Mouse (Mus musculus) kidney, adult 2 months (tissue): ENCODE data around the gene Slc37a3. TPM values are rescaled to one million over a fixed set of nuclear protein-coding genes. Genes with fewer than 3 reads are reported as not detected.
"Not testable (repeated sequence)": the region's sequence is repeated elsewhere in the genome, so short reads cannot be mapped to it uniquely, and the experiment has no call there.

ENCODE experiments used
- DNase-seq: peaks from one replicate; pipeline ENCODE4 v3.0.0; 2021
- H3K27ac ChIP-seq: fragments of 200-500 bp; 2 replicates; pipeline ENCODE4 v1.5.1; 2012; ENCODE audit warnings: low read depth, low read length, control low read depth, inconsistent platforms; ENCODE audit not compliant: insufficient read depth
- H3K27me3 ChIP-seq: fragments of 200-500 bp; replicated peaks from 2 replicates; pipeline ENCODE4 v1.6.1; 2012; ENCODE audit warnings: mild to moderate bottlenecking, moderate library complexity, low read length, inconsistent platforms; ENCODE audit not compliant: control insufficient read depth, insufficient read depth
- H3K36me3 ChIP-seq: fragments of 200-500 bp; 2 replicates; pipeline ENCODE4 v1.6.1; 2012; ENCODE audit warnings: mild to moderate bottlenecking, moderate library complexity, low read length, inconsistent platforms; ENCODE audit not compliant: control insufficient read depth, insufficient read depth
- H3K4me1 ChIP-seq: fragments of 200-500 bp; 2 replicates; pipeline ENCODE4 v1.6.1; 2011; ENCODE audit warnings: low read length; ENCODE audit not compliant: control insufficient read depth, insufficient read depth
- H3K4me3 ChIP-seq: fragments of 200-500 bp; 2 replicates; pipeline ENCODE4 v1.5.1; 2011; ENCODE audit warnings: mild to moderate bottlenecking, low read depth, low read length, control low read depth; ENCODE audit not compliant: insufficient read depth
- CTCF ChIP-seq: fragments of 200-500 bp; conservative IDR thresholded peaks from 2 replicates; pipeline ENCODE4 v1.5.1; 2011; ENCODE audit warnings: low read depth, mild to moderate bottlenecking, control low read depth, low read length, moderate library complexity, mixed read lengths; ENCODE audit not compliant: insufficient read depth, insufficient read length
- POLR2A ChIP-seq: fragments of 200-500 bp; IDR thresholded peaks from one replicate; pipeline ENCODE4 v1.6.1; 2011; ENCODE audit warnings: low read depth, low read length, control low read depth
- WGBS: fragments of 180-500 bp; shearing (Covaris S2); methylation state at CpG from one replicate; pipeline ENCODE4 v1.1.7; 2018; 5-methylcytosine and 5-hydroxymethylcytosine counted together
- polyA plus RNA-seq: library from polyadenylated mRNA; depleted of rRNA; stranded (reverse); fragments of >200 nt; gene quantifications from 2 replicates; pipeline ENCODE4 v1.2.3, GENCODE M21; 2012

Gene Slc37a3
- polyA plus RNA-seq, 1 experiment: 28.7 TPM

DNA sequence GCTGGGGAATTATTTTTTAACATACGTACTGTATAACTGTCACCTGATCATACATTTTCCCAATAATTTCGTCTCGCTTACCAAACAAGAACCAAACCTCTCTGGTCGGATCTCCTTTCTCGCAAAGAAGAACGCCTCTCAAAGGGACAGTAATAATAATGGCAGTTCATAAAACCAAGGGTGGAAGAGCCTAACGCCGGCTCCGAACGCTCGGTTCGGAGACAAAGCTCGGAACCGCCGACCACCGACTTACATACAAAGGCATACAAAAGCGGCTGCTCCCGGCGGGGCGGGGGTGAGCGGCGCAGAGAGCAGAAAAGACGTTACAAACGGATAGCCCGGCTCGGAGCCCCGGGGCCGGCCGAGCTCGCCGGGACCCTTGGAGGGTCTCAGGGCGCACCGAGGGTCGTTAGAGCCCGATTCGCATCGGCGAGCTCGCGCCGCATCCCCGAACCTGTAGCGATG lies 41.9 kb upstream of the Slc37a3 start:
- Histone ChIP-seq H3K4me3 (peak overlapping the region; percentile 99), H3K4me1 (peaks cover 5% of the 10 kb centered on the region), H3K27ac (peak overlapping the region; percentile 48), H3K27me3 (no peaks in the 10 kb centered on the region), H3K36me3 (no peaks in the 10 kb centered on the region)
- WGBS: under 1% methylated on average over 43 of the region's 43 CpGs
- peak; percentile 32 for DNase-seq
- TF ChIP-seq POLR2A (no peak), CTCF (no peak)

DNA sequence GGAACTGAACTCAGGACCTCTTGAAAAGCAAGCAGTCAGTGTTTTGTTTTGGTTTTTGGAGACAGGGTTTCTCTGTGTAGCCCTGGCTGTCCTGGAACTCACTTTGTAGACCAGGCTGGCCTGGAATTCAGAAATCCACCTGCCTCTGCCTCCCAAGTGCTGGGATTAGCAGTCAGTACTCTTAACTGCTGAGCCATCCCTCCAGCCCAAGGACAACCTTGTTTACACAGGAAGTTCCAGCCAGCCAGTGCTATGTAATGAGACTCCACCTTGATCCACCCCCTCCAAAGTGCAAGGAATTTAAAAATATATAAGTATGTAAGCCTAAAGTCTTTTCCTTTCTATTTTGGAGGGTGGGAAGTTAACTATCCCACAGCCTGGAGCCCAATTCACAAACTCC lies 39.2 kb upstream of the Slc37a3 start:
- DNase-seq, H3K4me1 ChIP-seq, H3K27ac ChIP-seq, H3K4me3 ChIP-seq, H3K36me3 ChIP-seq, H3K27me3 ChIP-seq: not testable (repeated sequence)

DNA sequence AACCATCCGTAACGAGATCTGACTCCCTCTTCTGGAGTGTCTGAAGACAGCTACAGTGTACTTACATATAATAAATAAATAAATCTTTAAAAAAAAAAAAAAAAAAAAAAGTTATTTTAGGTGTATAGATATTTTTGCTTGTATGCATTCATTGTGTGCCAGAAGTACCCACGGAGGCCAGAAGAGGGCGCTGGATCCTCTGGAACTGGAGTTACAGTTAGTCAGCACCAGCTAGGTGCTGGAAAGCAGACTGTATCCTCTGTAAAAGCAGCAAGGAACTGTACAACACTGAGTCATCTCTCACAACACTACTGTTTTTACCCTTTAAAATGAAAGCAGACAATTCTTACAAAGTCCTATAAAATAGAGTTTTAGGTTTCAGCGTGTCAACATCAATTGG lies 38.3 kb upstream of the Slc37a3 start:
- 59% methylated on average over 4 of the region's 5 CpGs for WGBS
- Histone ChIP-seq H3K4me3 (no peak overlapping the region), H3K27ac (no peak overlapping the region), H3K36me3 (no peaks in the 10 kb centered on the region), H3K4me1 (peaks cover 8% of the 10 kb centered on the region), H3K27me3 (no peaks in the 10 kb centered on the region)
- peak; percentile 70 for DNase-seq
- TF ChIP-seq CTCF (peak; percentile 68), POLR2A (no peak)

DNA sequence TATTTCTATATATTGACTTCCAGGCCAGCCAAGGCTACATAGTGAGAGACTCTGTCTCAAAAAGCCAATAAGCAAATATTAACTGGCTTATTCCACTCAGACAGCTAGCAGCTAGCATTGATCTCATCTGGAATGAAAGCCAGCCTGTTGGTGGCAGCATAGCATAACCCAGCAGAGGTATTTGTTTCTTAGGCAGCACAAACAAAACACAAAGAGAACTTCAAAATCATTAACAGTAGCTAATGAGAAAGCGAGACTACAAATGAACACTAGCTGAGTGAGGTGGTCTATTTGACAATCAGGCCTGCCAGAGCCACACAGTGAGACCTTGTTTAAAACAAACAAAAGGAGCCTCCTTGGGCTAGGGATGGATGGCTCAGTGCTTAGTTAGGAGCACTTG lies 36.6 kb upstream of the Slc37a3 start:
- Histone ChIP-seq H3K4me1 (peaks cover 8% of the 10 kb centered on the region), H3K4me3 (no peak overlapping the region), H3K36me3 (no peaks in the 10 kb centered on the region), H3K27ac (no peak overlapping the region), H3K27me3 (no peaks in the 10 kb centered on the region)
- 39% methylated on average over 1 of the region's 1 CpGs for WGBS
- TF ChIP-seq POLR2A (no peak), CTCF (peak; percentile 33)
- DNase-seq: peak; percentile 47

DNA sequence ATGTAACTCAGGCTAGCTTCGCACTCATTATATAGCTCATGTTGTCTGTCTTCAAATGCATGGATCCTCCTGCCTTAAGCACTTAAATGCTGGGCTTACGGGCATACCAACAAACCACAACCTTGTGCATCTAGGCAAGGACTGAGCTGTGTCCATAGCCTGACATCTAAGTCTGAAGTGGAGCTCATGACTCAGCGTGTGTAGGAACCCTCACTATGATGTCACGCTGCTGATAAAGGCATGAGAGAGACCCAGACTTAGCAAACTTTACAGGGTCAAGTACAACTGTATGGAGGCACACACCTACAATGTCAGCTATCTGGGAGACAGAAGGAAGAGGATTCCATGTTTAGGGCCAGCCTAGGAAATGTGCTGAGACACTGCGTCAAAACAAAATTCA lies 29.0 kb upstream of the Slc37a3 start:
- Histone ChIP-seq H3K4me3 (no peak overlapping the region), H3K4me1 (no peaks in the 10 kb centered on the region), H3K27ac (no peak overlapping the region), H3K27me3 (no peaks in the 10 kb centered on the region), H3K36me3 (peaks cover 4% of the 10 kb centered on the region)
- TF ChIP-seq POLR2A (no peak), CTCF (no peak)
- DNase-seq: no peak
- 95% methylated on average over 5 of the region's 5 CpGs for WGBS

DNA sequence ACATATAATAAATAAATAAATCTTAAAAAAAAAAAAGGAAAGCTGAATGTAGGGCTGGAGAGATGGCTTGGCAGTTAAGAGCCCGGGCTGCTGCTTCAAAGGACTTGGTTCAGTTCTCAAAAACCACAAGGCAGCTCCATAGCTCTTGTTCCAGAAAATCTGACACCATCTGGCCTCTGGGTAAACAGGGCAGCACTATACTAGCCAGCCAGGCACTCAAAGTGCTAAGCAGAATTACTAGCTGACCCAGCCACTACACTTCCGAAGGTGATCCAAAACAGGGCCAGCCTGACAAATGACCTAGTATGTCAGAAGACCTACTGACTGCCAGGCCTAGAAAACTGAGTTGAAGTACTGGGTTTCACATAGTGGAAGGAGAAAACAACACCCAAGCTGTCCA lies 25.7 kb upstream of the Slc37a3 start:
- H3K27ac ChIP-seq: no peak overlapping the region
- no peak for DNase-seq
- peaks cover 4% of the 10 kb centered on the region for H3K36me3 ChIP-seq
- H3K4me1 ChIP-seq: no peaks in the 10 kb centered on the region
- 64% methylated on average over 2 of the region's 2 CpGs for WGBS
- no peak overlapping the region for H3K4me3 ChIP-seq
- H3K27me3 ChIP-seq: no peaks in the 10 kb centered on the region
- TF ChIP-seq CTCF (no peak), POLR2A (no peak)

DNA sequence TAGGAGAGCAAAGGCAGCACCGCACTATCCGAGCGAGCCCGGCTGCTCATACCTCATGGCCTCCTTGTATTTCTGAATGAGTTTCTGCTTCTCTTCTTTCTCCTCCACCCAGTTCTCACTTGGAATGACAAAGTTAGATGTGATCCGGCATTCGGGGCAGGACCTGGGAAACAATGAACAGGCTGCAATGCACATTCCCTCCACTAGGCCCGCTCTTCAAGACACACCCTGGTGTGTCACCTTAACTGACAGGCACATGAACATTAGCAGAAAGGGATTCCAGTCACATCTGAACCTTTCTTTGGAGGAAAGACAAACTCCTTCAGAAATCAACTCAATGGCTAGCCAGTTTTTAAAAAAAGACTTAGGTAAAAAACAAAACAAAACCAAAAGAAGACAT lies 22.9 kb upstream of the Slc37a3 start:
- peak; percentile 48 for DNase-seq
- no peaks in the 10 kb centered on the region for H3K4me1 ChIP-seq
- no peak overlapping the region for H3K4me3 ChIP-seq
- no peaks in the 10 kb centered on the region for H3K27me3 ChIP-seq
- TF ChIP-seq POLR2A: no peak
- peak; percentile 69 for TF ChIP-seq CTCF
- 62% methylated on average over 7 of the region's 7 CpGs for WGBS
- H3K27ac ChIP-seq: no peak overlapping the region
- H3K36me3 ChIP-seq: no peaks in the 10 kb centered on the region; the same call in 1 of the 2 replicates

DNA sequence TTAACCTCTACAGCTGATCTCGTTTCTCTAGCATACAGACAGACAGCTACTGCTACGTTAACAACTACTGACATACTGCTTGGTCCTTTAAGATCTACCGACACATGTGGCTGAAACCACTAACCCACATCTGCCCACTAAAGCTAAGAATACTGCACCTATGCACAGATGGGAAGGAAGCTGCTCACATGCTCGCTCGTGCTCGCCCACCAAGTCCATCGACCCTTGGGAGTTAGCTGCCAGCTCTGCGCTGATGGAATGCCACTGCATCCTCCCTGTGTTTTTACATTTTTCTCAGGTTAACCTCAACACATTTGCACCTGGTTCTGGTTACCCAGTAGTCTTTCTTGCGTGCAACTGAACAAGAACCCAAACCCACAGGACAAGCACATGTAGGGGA lies 20.9 kb upstream of the Slc37a3 start:
- no peak for TF ChIP-seq CTCF
- no peak for TF ChIP-seq POLR2A
- 86% methylated on average over 9 of the region's 9 CpGs for WGBS
- no peak for DNase-seq

More for the DNA sequence above, 20.9 kb upstream of the Slc37a3 start:
- Histone ChIP-seq H3K4me1 (no peaks in the 10 kb centered on the region), H3K27me3 (no peaks in the 10 kb centered on the region), H3K36me3 (no peaks in the 10 kb centered on the region), H3K27ac (no peak overlapping the region), H3K4me3 (no peak overlapping the region)
